Mouse (Mus musculus) cerebellum, adult 2 months (tissue): Measurements from ENCODE around the gene Tcf21. TPM values are rescaled to one million over a fixed set of nuclear protein-coding genes. Genes with fewer than 3 reads are reported as not detected.

ENCODE experiments used
- DNase-seq, 2 experiments: peaks; one replicate each; pipeline ENCODE4 v3.0.0; 2021
- H3K27ac ChIP-seq: fragments of 200-500 bp; 2 replicates; pipeline ENCODE4 v1.5.1; 2012; ENCODE audit warnings: low read length, control low read depth, inconsistent platforms; ENCODE audit not compliant: insufficient read depth
- H3K27me3 ChIP-seq: fragments of 200-500 bp; 2 replicates; pipeline ENCODE4 v1.6.1; 2012; ENCODE audit warnings: inconsistent platforms, mild to moderate bottlenecking, low read length, moderate library complexity; ENCODE audit not compliant: control insufficient read depth, insufficient read depth
- H3K4me1 ChIP-seq: fragments of 200-500 bp; 2 replicates; pipeline ENCODE4 v1.6.1; 2011; ENCODE audit warnings: low read length; ENCODE audit not compliant: control insufficient read depth, insufficient read depth
- H3K4me3 ChIP-seq: fragments of 200-500 bp; replicated peaks from 2 replicates; pipeline ENCODE3; 2011; ENCODE audit warnings: mild to moderate bottlenecking, low read depth, low read length, control low read depth; ENCODE audit not compliant: insufficient read depth
- CTCF ChIP-seq: fragments of 200-500 bp; IDR thresholded peaks from 2 replicates; pipeline ENCODE4 v1.5.1; 2011; ENCODE audit warnings: low read depth, mild to moderate bottlenecking, control low read depth, low read length, moderate library complexity, borderline replicate concordance; ENCODE audit not compliant: insufficient read depth
- POLR2A ChIP-seq: fragments of 200-500 bp; IDR thresholded peaks from 2 replicates; pipeline ENCODE4 v1.6.1; 2011; ENCODE audit warnings: low read length, control low read depth, borderline replicate concordance; ENCODE audit not compliant: insufficient read depth
- WGBS: fragments of 180-500 bp; shearing (Covaris S2); methylation state at CpG from one replicate; pipeline ENCODE4 v1.1.7; 2018; 5-methylcytosine and 5-hydroxymethylcytosine counted together
- polyA plus RNA-seq: library from polyadenylated mRNA; depleted of rRNA; stranded (reverse); fragments of >200 nt; gene quantifications from 2 replicates; pipeline ENCODE4 v1.2.3, GENCODE M21; 2012

Tcf21 gene
- polyA plus RNA-seq, 1 experiment: 0.29 TPM

DNA sequence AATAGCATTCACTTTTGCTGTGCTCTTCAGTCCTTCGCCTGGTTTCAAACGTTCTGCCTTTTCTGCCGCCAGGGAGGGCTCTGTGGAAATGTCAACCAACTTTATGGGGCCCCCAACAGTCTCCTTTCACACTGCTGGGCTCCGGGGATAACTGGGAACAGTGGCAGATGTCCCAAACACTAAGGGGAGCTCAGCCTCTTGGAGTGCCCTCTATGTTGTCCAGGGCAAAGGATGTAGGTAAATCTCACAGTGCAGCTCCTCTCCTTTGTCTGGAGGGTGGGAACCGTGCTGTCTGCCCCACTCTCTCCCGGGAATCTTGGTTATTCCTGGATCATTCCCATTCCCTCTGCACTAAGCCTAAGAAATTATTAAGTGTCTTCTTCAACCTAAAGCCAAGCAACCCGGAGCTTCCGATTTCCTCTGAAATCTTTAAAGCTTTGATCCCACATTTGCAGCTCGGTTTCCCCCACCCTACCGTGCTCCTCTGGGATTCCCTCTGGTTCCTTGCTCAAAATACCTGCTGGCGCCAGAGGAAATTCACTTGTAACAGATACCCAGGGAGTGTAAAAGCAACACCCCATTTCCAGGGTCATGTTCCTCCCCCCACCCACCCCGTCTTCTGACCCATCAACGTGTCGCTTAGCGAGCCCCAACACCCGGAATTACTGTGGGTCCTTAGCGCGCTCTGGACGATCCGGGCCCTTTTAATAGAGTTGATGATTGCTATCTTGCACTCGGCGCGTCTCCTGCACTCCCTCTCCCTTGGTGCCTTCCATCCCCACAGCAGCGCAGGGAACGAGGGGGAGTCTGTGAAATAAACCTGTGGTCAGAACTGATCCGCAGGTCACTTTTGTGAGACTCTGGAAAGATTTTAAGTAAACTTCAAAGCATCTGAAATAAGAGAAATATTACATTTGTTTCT lies 23.7 kb upstream of the Tcf21 start:
- no peak for TF ChIP-seq POLR2A
- TF ChIP-seq CTCF: no peak
- no peak overlapping the region for H3K27ac ChIP-seq
- no peak overlapping the region for H3K4me3 ChIP-seq
- no peaks in the 10 kb centered on the region for H3K4me1 ChIP-seq
- peaks cover 4% of the 10 kb centered on the region; the same call in 1 of the 2 replicates for H3K27me3 ChIP-seq
- no peak for DNase-seq
- WGBS: 2% methylated on average over 26 of the region's 26 CpGs

DNA sequence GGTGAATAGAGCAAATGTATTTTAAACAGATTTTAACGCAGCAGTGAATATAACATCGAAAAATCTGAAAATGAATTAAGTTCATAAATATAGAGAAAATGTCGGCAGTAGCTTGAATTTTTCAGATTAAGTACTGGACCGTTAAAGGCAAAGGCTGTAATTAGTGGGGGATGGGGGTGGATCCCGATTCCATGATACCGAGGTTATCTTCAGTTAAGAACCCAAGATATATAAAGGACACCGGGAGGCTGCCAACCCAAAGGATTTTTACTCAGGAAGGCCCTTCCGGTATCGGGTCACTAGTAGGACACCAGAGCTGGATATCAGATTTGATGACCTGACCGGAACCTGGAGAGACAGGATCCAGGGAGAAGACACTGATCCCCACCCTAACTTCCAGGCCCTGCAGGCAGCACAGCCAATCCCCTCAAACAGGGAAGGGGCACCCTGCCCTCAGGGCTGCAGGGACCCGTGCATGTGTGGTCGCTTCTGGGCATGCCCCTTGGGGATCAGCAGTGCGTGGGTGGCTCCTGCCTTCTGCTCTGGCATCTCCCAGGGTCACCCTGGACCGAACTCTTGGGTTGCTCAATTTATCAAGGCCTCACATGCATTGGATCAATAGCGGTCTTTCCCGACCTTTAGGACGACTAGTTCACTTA lies 22.9 kb upstream of the Tcf21 start:
- WGBS: 7% methylated on average over 17 of the region's 17 CpGs
- Histone ChIP-seq H3K4me3 (no peak overlapping the region), H3K4me1 (no peaks in the 10 kb centered on the region), H3K27me3 (peaks cover 4% of the 10 kb centered on the region; the same call in 1 of the 2 replicates), H3K27ac (no peak overlapping the region)
- no peak for TF ChIP-seq POLR2A
- no peak for TF ChIP-seq CTCF
- no peak for DNase-seq

DNA sequence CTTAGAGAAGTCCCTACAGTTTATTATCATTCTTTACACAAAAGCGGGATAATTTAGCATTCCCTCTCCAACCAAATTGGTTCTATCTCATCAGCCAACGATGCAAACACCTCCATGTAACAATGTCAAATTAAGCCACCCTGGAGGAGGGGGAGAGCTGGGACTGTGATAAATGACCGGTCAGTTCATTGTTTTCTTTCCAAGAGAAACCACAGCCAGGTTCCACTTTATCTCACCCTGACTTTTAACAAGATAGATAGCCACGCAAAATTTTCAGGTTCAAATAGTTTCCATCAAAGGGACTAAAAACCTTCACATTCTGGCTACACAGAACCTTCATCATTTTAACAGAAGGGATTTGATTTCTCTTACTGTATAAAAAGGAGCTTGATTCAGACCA lies 22.1 kb upstream of the Tcf21 start:
- 6% methylated on average over 4 of the region's 4 CpGs for WGBS
- no peaks in the 10 kb centered on the region for H3K4me1 ChIP-seq
- DNase-seq: no peak
- H3K27ac ChIP-seq: no peak overlapping the region
- H3K4me3 ChIP-seq: no peak overlapping the region
- H3K27me3 ChIP-seq: peaks cover 4% of the 10 kb centered on the region; the same call in 1 of the 2 replicates
- no peak for TF ChIP-seq POLR2A
- no peak for TF ChIP-seq CTCF

DNA sequence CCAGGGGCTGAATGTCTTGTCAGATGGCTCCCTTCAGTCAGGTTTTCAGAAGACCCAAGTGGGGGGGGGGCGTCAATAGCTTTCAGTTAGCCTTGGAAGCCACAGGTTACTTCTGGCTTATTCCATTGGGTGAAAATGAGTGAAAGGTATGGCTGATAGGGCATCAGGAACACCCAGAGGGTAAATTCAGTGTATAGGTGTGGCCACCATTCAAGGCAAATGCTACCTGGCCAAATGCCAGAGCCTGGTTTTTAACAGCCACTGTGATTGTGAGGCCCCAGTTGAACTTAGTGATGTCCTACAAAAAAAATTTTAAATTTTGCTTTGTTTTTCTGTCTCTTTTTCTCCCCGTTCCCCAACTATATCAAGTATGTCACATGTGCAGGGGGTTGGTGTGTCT lies 6.3 kb upstream of the Tcf21 start:
- Histone ChIP-seq H3K27ac (no peak overlapping the region), H3K4me1 (no peaks in the 10 kb centered on the region), H3K4me3 (no peak overlapping the region), H3K27me3 (no peaks in the 10 kb centered on the region; the same call in 1 of the 2 replicates)
- no peak for DNase-seq
- TF ChIP-seq CTCF: no peak
- TF ChIP-seq POLR2A: no peak
- WGBS: 96% methylated on average over 2 of the region's 2 CpGs

DNA sequence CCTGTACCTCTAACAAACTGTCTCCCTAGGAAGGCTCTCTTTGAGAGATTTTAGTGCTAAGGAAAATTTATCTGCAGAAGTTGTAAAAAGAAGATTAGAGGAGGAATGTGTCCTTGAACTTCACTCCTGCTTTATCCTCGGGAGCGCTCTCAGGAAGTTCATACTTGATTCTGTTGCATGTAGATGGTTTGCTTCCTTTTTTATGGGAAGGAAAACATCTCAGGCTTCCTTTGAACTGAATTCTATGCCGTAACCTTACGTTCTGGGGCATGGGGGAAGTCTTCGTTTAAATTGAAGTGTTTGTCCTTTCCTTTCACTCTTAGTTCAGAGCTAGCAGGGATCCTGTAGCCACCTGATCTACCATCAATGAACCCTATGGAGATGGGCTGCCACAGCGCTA lies 2.9 kb upstream of the Tcf21 start:
- no peak overlapping the region for H3K4me3 ChIP-seq
- 18% methylated on average over 6 of the region's 6 CpGs for WGBS
- peaks cover 5% of the 10 kb centered on the region; the same call in 1 of the 2 replicates for H3K27me3 ChIP-seq
- no peaks in the 10 kb centered on the region for H3K4me1 ChIP-seq
- H3K27ac ChIP-seq: no peak overlapping the region
- DNase-seq: no peak
- TF ChIP-seq CTCF (no peak), POLR2A (no peak)

DNA sequence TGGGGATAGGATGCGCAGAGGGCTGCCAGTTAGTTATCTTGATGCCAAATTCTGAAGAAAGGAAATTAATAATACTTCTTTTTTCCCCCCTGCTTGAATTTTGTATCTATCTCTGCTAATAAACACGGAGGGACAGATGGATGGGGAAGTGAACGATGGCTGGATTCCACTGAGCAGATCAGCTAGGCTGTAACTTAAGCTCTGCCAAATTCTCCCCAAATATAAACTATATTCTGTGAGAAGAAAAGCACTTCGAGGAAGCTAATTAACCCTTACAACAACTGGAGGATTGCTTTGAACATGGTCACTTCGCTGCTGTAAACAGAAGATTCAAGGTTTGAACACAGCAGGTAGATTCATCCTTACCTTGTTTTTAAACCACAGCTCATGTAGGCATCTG lies 2.5 kb upstream of the Tcf21 start:
- Histone ChIP-seq H3K4me3 (no peak overlapping the region), H3K27ac (no peak overlapping the region), H3K27me3 (peaks cover 7% of the 10 kb centered on the region; the same call in 1 of the 2 replicates), H3K4me1 (no peaks in the 10 kb centered on the region)
- 7% methylated on average over 5 of the region's 5 CpGs for WGBS
- TF ChIP-seq POLR2A (no peak), CTCF (no peak)
- no peak for DNase-seq

DNA sequence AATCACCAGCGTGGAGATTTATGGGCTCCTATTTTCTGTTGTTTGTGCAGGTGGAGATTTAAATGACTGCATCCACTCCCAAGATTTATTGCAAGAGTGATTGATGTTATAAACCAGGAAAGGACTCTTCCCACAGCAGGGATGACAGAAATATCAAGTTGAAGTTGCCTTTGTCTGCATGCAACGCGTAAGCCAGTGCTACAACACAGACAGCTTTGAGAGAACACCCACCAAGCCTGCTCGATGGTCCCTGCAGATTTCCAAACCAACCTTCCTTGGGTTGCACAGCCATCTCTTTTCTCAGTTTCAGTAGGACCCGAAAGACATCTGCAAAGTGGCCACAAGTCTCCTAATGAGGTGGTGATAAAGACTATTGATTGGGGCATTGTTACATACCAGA lies 1.7 kb upstream of the Tcf21 start:
- no peak overlapping the region for H3K4me3 ChIP-seq
- WGBS: 13% methylated on average over 5 of the region's 5 CpGs
- no peaks in the 10 kb centered on the region for H3K4me1 ChIP-seq
- TF ChIP-seq CTCF (no peak), POLR2A (no peak)
- DNase-seq: no peak
- peaks cover 8% of the 10 kb centered on the region; the same call in 1 of the 2 replicates for H3K27me3 ChIP-seq
- no peak overlapping the region for H3K27ac ChIP-seq
